Comparison of ENCODE assay signal across 27 mouse cellular contexts in the genomic region with DNA sequence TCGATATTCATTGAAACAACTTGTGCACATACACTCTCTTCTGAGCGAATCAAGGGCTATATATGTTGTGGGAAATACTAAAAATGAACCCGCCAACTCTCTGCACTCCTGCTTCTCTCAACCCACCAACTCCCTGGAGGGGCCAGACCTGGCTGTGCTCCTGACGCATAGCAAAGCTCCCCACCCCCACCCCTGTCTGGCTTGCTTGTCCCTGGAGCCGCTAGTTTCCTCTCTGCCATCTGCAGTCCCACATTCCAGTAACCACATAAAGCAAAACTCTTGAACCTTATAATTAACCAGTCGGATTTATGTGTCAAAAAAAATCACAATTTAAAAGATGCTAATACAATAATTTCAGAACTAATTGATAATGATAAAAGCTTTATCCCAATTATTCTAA.
A peak's percentile ranks its signal among the peaks of the same experiment; 100 is the strongest.
DNase-seq lines count a peak whose midpoint lies in the region; ATAC-seq lines count a peak whose summit lies in the region.
"Had no signal": no experiment of that assay in that cellular context is flagged by ENCODE, and none has a peak within 500 bp of the region (broad histone marks: within the 10 kb centered on the region; RNA-seq: fewer than 3 reads in every experiment).

No protein-coding gene starts in this region.

- peak; percentile 53 for DNase-seq in Muller cell, postnatal 12 days (ENCODE audit: inconsistent ontology term)
- DNase-seq in brain, adult 2 months (ENCODE audit: low read depth, low spot score): peak; percentile 35
- DNase-seq in embryonic facial prominence, embryonic 11.5 days (ENCODE audit: low spot score): peak; percentile 27
- DNase-seq in limb, embryonic 10.5 days (ENCODE audit: low spot score): no peak
- DNase-seq in spleen, postnatal 36 days (ENCODE audit: low spot score in 2 of 2): no peak
- DNase-seq in gastrocnemius, adult 18-20 months (ENCODE audit: low spot score): no peak
- DNase-seq in heart, postnatal 25 days (ENCODE audit: low spot score): no peak
- DNase-seq in kidney, adult 8-10 months: no peak
- DNase-seq: adrenal gland, adult 8-10 months; adrenal gland, postnatal 25 days; cerebellum, adult 11 months; cerebellum, adult 8-10 months; cerebellum, postnatal 14 days; gastrocnemius, adult 2 months; gastrocnemius, postnatal 14 days; heart, postnatal 36 days had no signal

- no peak overlapping the region for H3K4me2 ChIP-seq in embryonic facial prominence, embryonic 11.5 days (ENCODE audit: low read depth, low read length)
- H3K4me2 ChIP-seq: embryonic facial prominence, embryonic 12.5 days; forebrain, embryonic 12.5 days; forebrain, embryonic 15.5 days; heart, embryonic 11.5 days; hindbrain, embryonic 14.5 days had no signal

- intact Hi-C loops in heart, postnatal 25 days (cut with DNase I): no loop called here

- H3K4me3 ChIP-seq in embryonic facial prominence, embryonic 11.5 days (ENCODE audit: low read depth, low read length): no peak overlapping the region
- H3K4me3 ChIP-seq in limb, embryonic 10.5 days: no peak overlapping the region
- H3K4me3 ChIP-seq: embryonic facial prominence, embryonic 12.5 days; erythroblast, embryonic 14.5 days; forebrain, embryonic 12.5 days; forebrain, embryonic 15.5 days; gastrocnemius, adult 2 months; hindbrain, embryonic 10.5 days had no signal

- H3K27me3 ChIP-seq in embryonic facial prominence, embryonic 11.5 days (ENCODE audit: control insufficient read depth, insufficient read depth, low read length): no peaks in the 10 kb centered on the region
- no peaks in the 10 kb centered on the region for H3K27me3 ChIP-seq in limb, embryonic 10.5 days (ENCODE audit: low read depth, poor library complexity, severe bottlenecking)
- H3K27me3 ChIP-seq: embryonic facial prominence, embryonic 12.5 days; forebrain, embryonic 12.5 days; forebrain, embryonic 15.5 days had no signal

- WGBS in embryonic facial prominence, embryonic 11.5 days: 50% methylated on average over 6 of the region's 6 CpGs
- WGBS in limb, embryonic 10.5 days: 59% methylated on average over 6 of the region's 6 CpGs

- no peak for ATAC-seq in embryonic facial prominence, embryonic 11.5 days (replicated peaks; ENCODE audit: insufficient number of reproducible peaks, low FRiP score, low TSS enrichment, low read depth)
- ATAC-seq: activated CD4-positive, CD25-positive, alpha-beta regulatory T cell, adult 4 months; CD4-positive, CD25-positive, alpha-beta regulatory T cell, adult 4 months; forebrain, embryonic 15.5 days; inflammation-experienced regulatory T-cells, adult 6 months; intestine, embryonic 16.5 days had no signal

- no peak overlapping the region for H3K27ac ChIP-seq in embryonic facial prominence, embryonic 11.5 days (replicated peaks; ENCODE audit: low read depth, low read length)
- peak overlapping the region; percentile 27; the same call in 1 of the 2 replicates for H3K27ac ChIP-seq in limb, embryonic 10.5 days
- H3K27ac ChIP-seq: embryonic facial prominence, embryonic 12.5 days; forebrain, embryonic 12.5 days; forebrain, embryonic 15.5 days; gastrocnemius, adult 2 months; hindbrain, embryonic 10.5 days; hindbrain, embryonic 14.5 days had no signal

- no peaks in the 10 kb centered on the region for H3K36me3 ChIP-seq in embryonic facial prominence, embryonic 11.5 days (replicated peaks; ENCODE audit: control insufficient read depth, insufficient read depth, low read depth, low read length)
- H3K36me3 ChIP-seq in limb, embryonic 10.5 days: no peaks in the 10 kb centered on the region
- H3K36me3 ChIP-seq: embryonic facial prominence, embryonic 12.5 days; forebrain, embryonic 12.5 days; forebrain, embryonic 15.5 days; hindbrain, embryonic 10.5 days had no signal

- no peaks in the 10 kb centered on the region for H3K9me3 ChIP-seq in embryonic facial prominence, embryonic 11.5 days (replicated peaks; ENCODE audit: control insufficient read depth, low read length)
- H3K9me3 ChIP-seq in limb, embryonic 10.5 days (replicated peaks): no peaks in the 10 kb centered on the region
- H3K9me3 ChIP-seq: embryonic facial prominence, embryonic 12.5 days; forebrain, embryonic 12.5 days; forebrain, embryonic 15.5 days; hindbrain, embryonic 10.5 days had no signal

- no peaks in the 10 kb centered on the region for H3K4me1 ChIP-seq in embryonic facial prominence, embryonic 11.5 days (ENCODE audit: control insufficient read depth, insufficient read depth, low read length)
- peaks cover 36% of the 10 kb centered on the region for H3K4me1 ChIP-seq in limb, embryonic 10.5 days

- H3K9ac ChIP-seq in embryonic facial prominence, embryonic 11.5 days (replicated peaks; ENCODE audit: low read length): no peak overlapping the region
- H3K9ac ChIP-seq: embryonic facial prominence, embryonic 12.5 days; forebrain, embryonic 12.5 days; forebrain, embryonic 15.5 days; hindbrain, embryonic 14.5 days had no signal

Comparison
In these comparisons a context has a peak if more than half of its experiments do, and no peak if none do; other contexts are left out.
1. DNase-seq: peak in Muller cell, postnatal 12 days (single experiment), brain, adult 2 months (single experiment) and embryonic facial prominence, embryonic 11.5 days (single experiment); none in limb, embryonic 10.5 days (single experiment), spleen, postnatal 36 days (0 of 2), gastrocnemius, adult 18-20 months (single experiment), heart, postnatal 25 days (single experiment) and kidney, adult 8-10 months (0 of 2).